Mouse (Mus musculus) thymus, postnatal 0 days (tissue): ENCODE data around the gene Tgif2. TPM values are rescaled to one million over a fixed set of nuclear protein-coding genes. Genes with fewer than 3 reads are reported as not detected.

ENCODE experiments used
- DNase-seq: peaks from one replicate; pipeline ENCODE4 v3.0.0-alpha.2; 2015; ENCODE audit warnings: low spot score
- polyA plus RNA-seq: library from polyadenylated mRNA; unstranded; fragments of >200 nt; fragmentation: Nextera tagmentation; extraction: Ambion mirVana; gene quantifications from 2 replicates; pipeline ENCODE4 v1.2.1, GENCODE M21; 2015

Gene Tgif2
- polyA plus RNA-seq, 1 experiment from 2014 or later, result 17.2 TPM

DNA sequence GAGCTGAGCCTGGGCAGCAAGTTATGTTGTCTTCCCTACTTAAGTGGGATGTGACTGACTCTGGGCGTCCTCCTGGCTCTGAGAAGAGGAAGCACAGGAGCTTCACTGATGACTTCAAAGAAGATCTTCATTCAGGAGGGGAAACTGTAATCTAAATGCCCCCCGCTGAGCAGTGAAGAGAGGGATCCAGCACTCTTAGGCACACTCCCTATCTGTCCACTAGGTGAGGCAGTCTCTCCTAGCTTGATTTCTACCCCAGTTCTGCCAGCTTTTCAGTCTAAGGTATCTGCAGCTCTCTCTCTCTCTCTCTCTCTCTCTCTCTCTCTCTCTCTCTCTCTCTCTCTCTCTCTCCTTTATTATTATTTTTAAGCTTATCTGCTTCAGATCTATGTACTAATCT lies 63.6 kb downstream of the Tgif2 start:
- no peak for DNase-seq

Other genes starting within 250 kb of the Tgif2 start
- gene Dlgap4, start 226.3 kb upstream of the Tgif2 start, polyA plus RNA-seq, result 40.3 and 44.0 TPM in 2 replicates
- 20.6 and 27.1 TPM in 2 replicates for gene Myl9, start 64.6 kb upstream of the Tgif2 start, polyA plus RNA-seq
- gene 4930518I15Rik, start 17.9 kb downstream of the Tgif2 start, polyA plus RNA-seq, result 4.3 and 8.4 TPM in 2 replicates
- 178 and 179 TPM in 2 replicates for gene Rab5if, start 23.1 kb downstream of the Tgif2 start, polyA plus RNA-seq
- gene Sla2, start 47.2 kb downstream of the Tgif2 start, polyA plus RNA-seq, result 104 and 115 TPM in 2 replicates
- gene Ndrg3, start 152.0 kb downstream of the Tgif2 start, polyA plus RNA-seq, result 125 and 141 TPM in 2 replicates
- 30.9 and 31.3 TPM in 2 replicates for gene Dsn1, start 167.1 kb downstream of the Tgif2 start, polyA plus RNA-seq
- gene Soga1, start 239.2 kb downstream of the Tgif2 start, polyA plus RNA-seq, result 0.57 TPM in 2 replicates
- gene Tldc2, start 247.0 kb downstream of the Tgif2 start, polyA plus RNA-seq, result not detected in 2 replicates